Mouse (Mus musculus) limb, embryonic 14.5 days (tissue): ENCODE results near the gene Erich3. TPM values are rescaled to one million over a fixed set of nuclear protein-coding genes. Genes with fewer than 3 reads are reported as not detected.
"Not testable (repeated sequence)": the region's sequence is repeated elsewhere in the genome, so short reads cannot be mapped to it uniquely, and the experiment has no call there.

Source experiments
- ATAC-seq: fragments of 200-750 bp; cut with Nextera tagmentation; 2 replicates; pipeline ENCODE4 v1.8.0; 2017; ENCODE audit warnings: low read depth, moderate number of reproducible peaks, moderate TSS enrichment; ENCODE audit not compliant: low FRiP score
- DNase-seq: peaks from one replicate; pipeline ENCODE4 v3.0.0-alpha.2; 2015; ENCODE audit warnings: low spot score
- H3K27ac ChIP-seq: fragments of 300-500 bp; sonication (generic); replicated peaks from 2 replicates; pipeline ENCODE4 v1.5.1; 2014; ENCODE audit warnings: low read depth, mild to moderate bottlenecking, low read length, moderate library complexity, mixed read lengths
- H3K27me3 ChIP-seq: fragments of 300-500 bp; sonication (generic); 2 replicates; pipeline ENCODE4 v1.6.1; 2014; ENCODE audit warnings: low read length, mixed read lengths; ENCODE audit not compliant: control insufficient read depth, insufficient read depth
- H3K36me3 ChIP-seq: fragments of 300-500 bp; sonication (generic); 2 replicates; pipeline ENCODE4 v1.6.1; 2014; ENCODE audit warnings: mild to moderate bottlenecking, low read length, moderate library complexity, mixed read lengths; ENCODE audit not compliant: control insufficient read depth, insufficient read depth
- H3K4me1 ChIP-seq: fragments of 300-500 bp; sonication (generic); 2 replicates; pipeline ENCODE4 v1.6.1; 2014; ENCODE audit warnings: antibody characterized with exemption, low read length, mixed read lengths; ENCODE audit not compliant: control insufficient read depth, insufficient read depth
- H3K4me2 ChIP-seq: fragments of 300-500 bp; sonication (generic); replicated peaks from 2 replicates; pipeline ENCODE4 v1.6.1; 2014; ENCODE audit warnings: low read depth, mild to moderate bottlenecking, low read length, moderate library complexity; ENCODE audit not compliant: severe bottlenecking
- H3K4me3 ChIP-seq: fragments of 300-500 bp; sonication (generic); replicated peaks from 2 replicates; pipeline ENCODE4 v1.5.1; 2014; ENCODE audit warnings: low read length
- H3K9ac ChIP-seq: fragments of 300-500 bp; sonication (generic); 2 replicates; pipeline ENCODE4 v1.6.1; 2014; ENCODE audit warnings: mild to moderate bottlenecking, low read depth, low read length, moderate library complexity; ENCODE audit not compliant: severe bottlenecking
- H3K9me3 ChIP-seq: fragments of 300-500 bp; sonication (generic); 2 replicates; pipeline ENCODE4 v1.6.1; 2016; ENCODE audit warnings: low read length; ENCODE audit not compliant: control insufficient read depth
- POLR2A ChIP-seq: fragments of 200-500 bp; IDR thresholded peaks from 2 replicates; pipeline ENCODE4 v1.8.0; 2012; ENCODE audit warnings: inconsistent platforms, mild to moderate bottlenecking, moderate library complexity, borderline replicate concordance; ENCODE audit not compliant: insufficient read depth, insufficient read length; ENCODE audit errors: extremely low read depth
- WGBS: fragments of 180-500 bp; shearing (Covaris S2); extraction: QIAGEN DNeasy Blood & Tissue Kit; methylation state at CpG from one replicate; pipeline ENCODE4 v1.1.7; 2014; 5-methylcytosine and 5-hydroxymethylcytosine counted together
- polyA plus RNA-seq, 2 experiments: library from polyadenylated mRNA; depleted of rRNA in 1 of 2; stranded (reverse) in 1 of 2; unstranded in 1 of 2; fragments of >200 nt; fragmentation: Nextera tagmentation in 1 of 2; extraction: Ambion mirVana in 1 of 2; gene quantifications; 2 replicates each; pipeline versions ENCODE4 v1.2.1 to v1.2.3; 2012 to 2014

The Erich3 gene
- polyA plus RNA-seq (2012; rRNA removed) (0.42 and 0.53 TPM in 2 replicates), polyA plus RNA-seq (2014; fragmentation: Nextera tagmentation; extraction: Ambion mirVana) (0.22 and 0.45 TPM in 2 replicates)

DNA sequence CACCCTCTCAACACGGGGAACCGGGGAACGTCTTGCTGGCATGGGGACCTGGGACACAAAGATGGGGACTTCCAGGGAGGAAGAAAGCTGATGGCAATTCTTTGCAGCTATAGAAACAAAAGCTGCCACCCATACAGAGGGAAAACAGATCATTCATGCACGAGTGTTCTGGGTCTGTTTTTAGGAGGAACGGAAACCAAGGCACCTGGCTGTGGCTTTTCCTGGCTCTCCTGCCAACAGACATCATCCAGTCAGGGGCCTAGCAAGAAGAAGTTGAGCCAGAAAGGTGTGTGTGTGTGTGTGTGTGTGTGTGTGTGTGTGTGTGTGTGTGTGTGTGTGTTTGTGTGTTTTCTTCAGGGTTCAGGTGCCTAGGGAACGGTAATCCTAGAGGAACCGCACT, at the start of gene Erich3:
Gene Erich3 (plus strand): TSS at position 315 of the 400 bp plus-strand sequence.
- TF ChIP-seq POLR2A = no peak
- ATAC-seq = no peak
- Histone ChIP-seq H3K9me3 (no peaks in the 10 kb centered on the region), H3K27ac (no peak within 1 kb of the TSS), H3K4me1 (peaks cover 5% of the 10 kb centered on the region), H3K9ac (0 out of 2 replicates have a peak within 1 kb of the TSS, but pooled peaks have one; percentile 13), H3K27me3 (peaks cover 31% of the 10 kb centered on the region), H3K4me2 (peak within 1 kb of the TSS; percentile 55), H3K4me3 (peak within 1 kb of the TSS; percentile 32), H3K36me3 (no peaks in the 10 kb centered on the region)
- 32% methylated on average over 7 of the region's 7 CpGs for WGBS
- peak; percentile 36 for DNase-seq

DNA sequence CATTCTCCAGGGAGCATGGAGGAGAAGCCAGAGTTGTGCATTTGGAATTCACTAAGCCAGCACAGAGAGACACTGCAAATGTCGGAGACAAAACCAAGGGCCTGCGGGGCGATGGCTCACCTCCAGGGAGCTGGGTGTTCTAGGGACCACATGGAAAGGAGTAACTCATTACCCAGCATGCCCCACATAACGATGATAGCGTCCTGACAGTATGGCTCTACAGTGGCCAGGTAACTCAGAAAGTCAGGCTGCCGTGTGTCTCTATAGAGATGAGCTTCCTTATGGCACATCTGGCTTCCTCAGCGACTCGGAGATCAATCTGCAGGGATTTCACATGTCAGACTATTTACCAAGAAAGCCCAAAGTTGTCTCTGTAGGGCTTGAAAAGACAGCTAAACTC, 48.9 kb upstream of the Erich3 start:
- H3K27ac ChIP-seq = no peak overlapping the region
- 85% methylated on average over 8 of the region's 8 CpGs for WGBS
- no peak for DNase-seq
- no peak for TF ChIP-seq POLR2A
- H3K4me1 ChIP-seq = no peaks in the 10 kb centered on the region
- 0 out of 2 replicates have a peak, but pooled peaks cover 9% of the 10 kb centered on the region for H3K36me3 ChIP-seq
- no peak overlapping the region for H3K4me2 ChIP-seq
- no peak overlapping the region for H3K9ac ChIP-seq
- H3K9me3 ChIP-seq = no peaks in the 10 kb centered on the region
- H3K4me3 ChIP-seq = no peak overlapping the region
- H3K27me3 ChIP-seq = no peaks in the 10 kb centered on the region
- ATAC-seq = no peak

- Histone ChIP-seq H3K9ac (no peak overlapping the region), H3K36me3 (0 out of 2 replicates have a peak, but pooled peaks cover 9% of the 10 kb centered on the region), H3K9me3 (no peaks in the 10 kb centered on the region), H3K4me3 (no peak overlapping the region), H3K27me3 (no peaks in the 10 kb centered on the region), H3K27ac (no peak overlapping the region), H3K4me1 (no peaks in the 10 kb centered on the region), H3K4me2 (no peak overlapping the region)
- DNase-seq (no peak), ATAC-seq (no peak)
- no peak for TF ChIP-seq POLR2A
- 90% methylated on average over 7 of the region's 7 CpGs for WGBS
Measured at GRCm38 (mm10) chr3:154615304-154615703, 48.4 kb upstream of the Erich3 start.

DNA sequence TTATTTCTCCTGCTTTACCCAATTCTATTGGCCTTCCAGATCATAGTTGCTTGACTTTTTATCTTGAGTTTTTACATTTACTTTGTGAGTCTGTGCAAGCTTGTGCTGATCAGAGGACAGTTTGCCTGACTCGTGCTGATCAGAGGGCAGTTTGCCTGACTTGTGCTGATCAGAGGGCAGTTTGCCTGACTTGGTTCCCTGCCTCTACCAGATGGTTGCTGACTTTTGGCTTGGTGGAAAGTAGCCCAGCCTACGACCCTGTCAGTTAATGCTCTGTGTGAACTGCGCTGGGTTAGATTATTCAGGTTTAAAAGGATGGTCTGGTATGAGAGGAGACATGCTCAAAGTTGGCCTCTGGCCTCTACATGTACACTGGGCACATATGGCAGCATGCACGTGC, 47.6 kb upstream of the Erich3 start:
- Histone ChIP-seq H3K36me3 (0 out of 2 replicates have a peak, but pooled peaks cover 10% of the 10 kb centered on the region), H3K4me1 (no peaks in the 10 kb centered on the region), H3K27me3 (no peaks in the 10 kb centered on the region), H3K27ac (no peak overlapping the region), H3K4me3 (no peak overlapping the region), H3K4me2 (no peak overlapping the region), H3K9ac (no peak overlapping the region), H3K9me3 (no peaks in the 10 kb centered on the region)
- TF ChIP-seq POLR2A = no peak
- DNase-seq (no peak), ATAC-seq (no peak)
- 85% methylated on average over 4 of the region's 4 CpGs for WGBS

- DNase-seq = no peak
- no peak for ATAC-seq
- TF ChIP-seq POLR2A = no peak
Measured at GRCm38 (mm10) chr3:154628284-154628683, 35.4 kb upstream of the Erich3 start.

GRCm38 (mm10) chr3:154631281-154631680, 32.4 kb upstream of the Erich3 start:
- not testable (repeated sequence) for H3K9me3 ChIP-seq, H3K9ac ChIP-seq, H3K36me3 ChIP-seq, ATAC-seq, H3K27me3 ChIP-seq, H3K4me1 ChIP-seq, H3K4me3 ChIP-seq, H3K4me2 ChIP-seq, H3K27ac ChIP-seq, DNase-seq
- 87% methylated on average over 2 of the region's 2 CpGs for WGBS

More at GRCm38 (mm10) chr3:154628284-154628683, 35.4 kb upstream of the Erich3 start:
- H3K9ac ChIP-seq = no peak overlapping the region
- H3K4me3 ChIP-seq = no peak overlapping the region
- no peaks in the 10 kb centered on the region for H3K4me1 ChIP-seq
- no peak overlapping the region for H3K4me2 ChIP-seq
- no peaks in the 10 kb centered on the region for H3K27me3 ChIP-seq
- no peaks in the 10 kb centered on the region for H3K36me3 ChIP-seq
- H3K27ac ChIP-seq = no peak overlapping the region
- no peaks in the 10 kb centered on the region for H3K9me3 ChIP-seq
